Mouse (Mus musculus) CD4-positive, CD25-positive, alpha-beta regulatory T cell, adult 2 months (primary cell): ENCODE results near the gene Vps25.
A peak's percentile ranks its signal among the peaks of the same experiment; 100 is the strongest.

Experiments
- DNase-seq: peaks from one replicate; pipeline ENCODE4 v3.0.0-alpha.2; 2012; ENCODE audit warnings: low read depth, low spot score

The Vps25 gene

GRCm38 (mm10) chr11:101245071-101245470, 8.4 kb upstream of the Vps25 start:
- no peak for DNase-seq

- peak; percentile 32 for DNase-seq
Observed at GRCm38 (mm10) chr11:101245855-101246701, 7.4 kb upstream of the Vps25 start, which contains the start of gene Ramp2. Ramp2 (plus strand) TSS chr11:101246028.

- DNase-seq = no peak
Observed at GRCm38 (mm10) chr11:101246702-101247012, 6.8 kb upstream of the Vps25 start.

- no peak for DNase-seq
Observed at GRCm38 (mm10) chr11:101247521-101248030, 5.9 kb upstream of the Vps25 start.

- DNase-seq = peak; percentile 87
Observed at GRCm38 (mm10) chr11:101248258-101248994, 5.1 kb upstream of the Vps25 start.

GRCm38 (mm10) chr11:101251031-101251430, 2.5 kb upstream of the Vps25 start:
- no peak for DNase-seq

- peak; percentile 20 for DNase-seq
Observed at GRCm38 (mm10) chr11:101252941-101253340, 566 bp upstream of the Vps25 start.

- no peak for DNase-seq
Observed at GRCm38 (mm10) chr11:101255826-101256775, 2.6 kb downstream of the Vps25 start.

- no peak for DNase-seq
Observed at GRCm38 (mm10) chr11:101259261-101259712, 5.8 kb downstream of the Vps25 start.

- peak; percentile 53 for DNase-seq
Observed at GRCm38 (mm10) chr11:101259948-101260825, 6.7 kb downstream of the Vps25 start, which contains the start of gene Wnk4. Wnk4 (plus strand) TSS chr11:101260567.

GRCm38 (mm10) chr11:101260826-101261380, 7.4 kb downstream of the Vps25 start:
- no peak for DNase-seq

- peak; percentile 17 for DNase-seq
Observed at GRCm38 (mm10) chr11:101262272-101262967, 8.9 kb downstream of the Vps25 start.

GRCm38 (mm10) chr11:101263138-101263988, 9.9 kb downstream of the Vps25 start:
- DNase-seq = no peak

GRCm38 (mm10) chr11:101263989-101264280, 10.4 kb downstream of the Vps25 start:
- no peak for DNase-seq

- no peak for DNase-seq
Observed at GRCm38 (mm10) chr11:101264954-101265471, 11.5 kb downstream of the Vps25 start.

- DNase-seq = no peak
Observed at GRCm38 (mm10) chr11:101265906-101266305, 12.4 kb downstream of the Vps25 start.

- DNase-seq = no peak
Observed at GRCm38 (mm10) chr11:101269577-101270116, 16.1 kb downstream of the Vps25 start.

GRCm38 (mm10) chr11:101272446-101272845, 18.9 kb downstream of the Vps25 start:
- DNase-seq = no peak
